ENCODE assay signal across 8 mouse cellular contexts in genomic region chr4:103781398-103781797, GRCm38 (mm10).
DNase-seq lines count a peak whose midpoint lies in the region; ATAC-seq lines count a peak whose summit lies in the region.

No protein-coding gene starts in this region.

- H3K9me3 ChIP-seq in forebrain, embryonic 16.5 days (ENCODE audit: control insufficient read depth, low read length), result no peaks in the 10 kb centered on the region
- H3K9me3 ChIP-seq in forebrain, embryonic 13.5 days (replicated peaks), result no peaks in the 10 kb centered on the region

- no peaks in the 10 kb centered on the region for H3K36me3 ChIP-seq in forebrain, embryonic 16.5 days (ENCODE audit: control insufficient read depth, insufficient read depth)
- H3K36me3 ChIP-seq in forebrain, embryonic 13.5 days (ENCODE audit: poor library complexity, severe bottlenecking), result no peaks in the 10 kb centered on the region

- no peaks in the 10 kb centered on the region for H3K27me3 ChIP-seq in forebrain, embryonic 16.5 days (replicated peaks; ENCODE audit: control insufficient read depth, insufficient read depth, low read length)
- no peaks in the 10 kb centered on the region for H3K27me3 ChIP-seq in forebrain, embryonic 13.5 days

- ATAC-seq in forebrain, embryonic 16.5 days, result 0 out of 2 replicates have a peak, but pooled peaks have one; percentile 31
- ATAC-seq in forebrain, embryonic 13.5 days, result no peak

- H3K4me3 ChIP-seq in forebrain, embryonic 16.5 days (replicated peaks; ENCODE audit: low read length), result no peak overlapping the region
- no peak overlapping the region for H3K4me3 ChIP-seq in forebrain, embryonic 13.5 days

- H3K9ac ChIP-seq in forebrain, embryonic 16.5 days (replicated peaks; ENCODE audit: low read depth, low read length), result no peak overlapping the region
- H3K9ac ChIP-seq in forebrain, embryonic 13.5 days, result no peak overlapping the region

- DNase-seq in urinary bladder, postnatal 14 days (ENCODE audit: low spot score), result peak; percentile 63
- no peak for DNase-seq in urinary bladder, adult 2 months (ENCODE audit: low spot score)
- peak; percentile 61 to 72 for DNase-seq in kidney, postnatal 36 days
- no peak for DNase-seq in T-cell, adult 2 months (ENCODE audit: low spot score)
- no peak for DNase-seq in embryo, embryonic 10.5 days (ENCODE audit: low spot score)
- DNase-seq in right cerebral cortex, postnatal 14 days, result no peak

- no peak overlapping the region for H3K4me2 ChIP-seq in forebrain, embryonic 16.5 days (ENCODE audit: low read length)
- no peak overlapping the region for H3K4me2 ChIP-seq in forebrain, embryonic 13.5 days

- no peaks in the 10 kb centered on the region for H3K4me1 ChIP-seq in forebrain, embryonic 16.5 days (replicated peaks; ENCODE audit: control insufficient read depth, insufficient read depth, low read length)
- no peaks in the 10 kb centered on the region for H3K4me1 ChIP-seq in forebrain, embryonic 13.5 days

- 42% methylated on average over 4 of the region's 4 CpGs for WGBS in forebrain, embryonic 16.5 days
- 65% methylated on average over 4 of the region's 4 CpGs for WGBS in forebrain, embryonic 13.5 days

- H3K27ac ChIP-seq in forebrain, embryonic 16.5 days (ENCODE audit: low read length), result no peak overlapping the region
- H3K27ac ChIP-seq in forebrain, embryonic 13.5 days, result no peak overlapping the region

Comparison
In these comparisons a context has a peak if more than half of its experiments do, and no peak if none do; other contexts are left out.
1. DNase-seq: peak in urinary bladder, postnatal 14 days (single experiment) and kidney, postnatal 36 days (2 of 2); none in urinary bladder, adult 2 months (single experiment), T-cell, adult 2 months (single experiment), embryo, embryonic 10.5 days (single experiment) and right cerebral cortex, postnatal 14 days (single experiment).